Mouse (Mus musculus) limb, embryonic 14.5 days (tissue): ENCODE results near the gene Apcs. TPM values are rescaled to one million over a fixed set of nuclear protein-coding genes. Genes with fewer than 3 reads are reported as not detected.

Experiments
- ATAC-seq: fragments of 200-750 bp; cut with Nextera tagmentation; 2 replicates; pipeline ENCODE4 v1.8.0; 2017; ENCODE audit warnings: low read depth, moderate number of reproducible peaks, moderate TSS enrichment; ENCODE audit not compliant: low FRiP score
- DNase-seq: peaks from one replicate; pipeline ENCODE4 v3.0.0-alpha.2; 2015; ENCODE audit warnings: low spot score
- H3K27ac ChIP-seq: fragments of 300-500 bp; sonication (generic); replicated peaks from 2 replicates; pipeline ENCODE4 v1.5.1; 2014; ENCODE audit warnings: low read depth, mild to moderate bottlenecking, low read length, moderate library complexity, mixed read lengths
- H3K27me3 ChIP-seq: fragments of 300-500 bp; sonication (generic); 2 replicates; pipeline ENCODE4 v1.6.1; 2014; ENCODE audit warnings: low read length, mixed read lengths; ENCODE audit not compliant: control insufficient read depth, insufficient read depth
- H3K36me3 ChIP-seq: fragments of 300-500 bp; sonication (generic); 2 replicates; pipeline ENCODE4 v1.6.1; 2014; ENCODE audit warnings: mild to moderate bottlenecking, low read length, moderate library complexity, mixed read lengths; ENCODE audit not compliant: control insufficient read depth, insufficient read depth
- H3K4me1 ChIP-seq: fragments of 300-500 bp; sonication (generic); 2 replicates; pipeline ENCODE4 v1.6.1; 2014; ENCODE audit warnings: antibody characterized with exemption, low read length, mixed read lengths; ENCODE audit not compliant: control insufficient read depth, insufficient read depth
- H3K4me2 ChIP-seq: fragments of 300-500 bp; sonication (generic); replicated peaks from 2 replicates; pipeline ENCODE4 v1.6.1; 2014; ENCODE audit warnings: low read depth, mild to moderate bottlenecking, low read length, moderate library complexity; ENCODE audit not compliant: severe bottlenecking
- H3K4me3 ChIP-seq: fragments of 300-500 bp; sonication (generic); replicated peaks from 2 replicates; pipeline ENCODE4 v1.5.1; 2014; ENCODE audit warnings: low read length
- H3K9ac ChIP-seq: fragments of 300-500 bp; sonication (generic); 2 replicates; pipeline ENCODE4 v1.6.1; 2014; ENCODE audit warnings: mild to moderate bottlenecking, low read depth, low read length, moderate library complexity; ENCODE audit not compliant: severe bottlenecking
- H3K9me3 ChIP-seq: fragments of 300-500 bp; sonication (generic); 2 replicates; pipeline ENCODE4 v1.6.1; 2016; ENCODE audit warnings: low read length; ENCODE audit not compliant: control insufficient read depth
- POLR2A ChIP-seq: fragments of 200-500 bp; IDR thresholded peaks from 2 replicates; pipeline ENCODE4 v1.8.0; 2012; ENCODE audit warnings: inconsistent platforms, mild to moderate bottlenecking, moderate library complexity, borderline replicate concordance; ENCODE audit not compliant: insufficient read depth, insufficient read length; ENCODE audit errors: extremely low read depth
- WGBS: fragments of 180-500 bp; shearing (Covaris S2); extraction: QIAGEN DNeasy Blood & Tissue Kit; methylation state at CpG from one replicate; pipeline ENCODE4 v1.1.7; 2014; 5-methylcytosine and 5-hydroxymethylcytosine counted together
- polyA plus RNA-seq, 2 experiments: library from polyadenylated mRNA; depleted of rRNA in 1 of 2; stranded (reverse) in 1 of 2; unstranded in 1 of 2; fragments of >200 nt; fragmentation: Nextera tagmentation in 1 of 2; extraction: Ambion mirVana in 1 of 2; gene quantifications; 2 replicates each; pipeline versions ENCODE4 v1.2.1 to v1.2.3; 2012 to 2014

Apcs gene
- not detected in 2 replicates for polyA plus RNA-seq (2012; rRNA removed)
- not detected in 2 replicates for polyA plus RNA-seq (2014; fragmentation: Nextera tagmentation; extraction: Ambion mirVana)

GRCm38 (mm10) chr1:172894777-172895357, at the start of gene Apcs:
Gene Apcs, minus strand, starts transcription at chr1:172895041.
- TF ChIP-seq POLR2A, result no peak
- H3K9me3 ChIP-seq, result no peaks in the 10 kb centered on the region
- no peak within 1 kb of the TSS for H3K4me3 ChIP-seq
- no peaks in the 10 kb centered on the region for H3K36me3 ChIP-seq
- H3K4me2 ChIP-seq, result no peak within 1 kb of the TSS
- DNase-seq (no peak), ATAC-seq (no peak)
- no peak within 1 kb of the TSS for H3K9ac ChIP-seq
- no peak within 1 kb of the TSS for H3K27ac ChIP-seq
- WGBS, result 59% methylated on average over 2 of the region's 2 CpGs
- no peaks in the 10 kb centered on the region for H3K4me1 ChIP-seq
- H3K27me3 ChIP-seq, result no peaks in the 10 kb centered on the region

DNA sequence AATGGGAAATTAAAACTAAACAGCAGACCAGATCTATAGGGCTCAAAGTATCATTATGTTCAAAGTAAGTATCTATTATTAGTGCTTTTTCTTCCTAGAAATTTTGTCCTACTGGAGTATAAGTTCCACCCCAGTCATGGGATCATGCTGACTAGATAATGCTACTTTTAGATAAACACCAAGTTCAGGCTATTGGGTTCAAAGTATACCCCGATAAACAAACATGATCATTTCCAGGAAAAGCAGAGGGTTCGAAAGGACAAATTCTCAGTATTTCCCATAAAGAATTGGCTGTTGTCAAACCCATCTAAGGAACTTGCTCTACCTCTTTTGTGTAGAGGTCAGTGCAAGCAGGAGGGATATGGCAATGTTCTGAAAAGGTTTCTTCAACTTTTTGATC, 37.4 kb upstream of the Apcs start:
- no peaks in the 10 kb centered on the region for H3K9me3 ChIP-seq
- TF ChIP-seq POLR2A, result no peak
- no peak overlapping the region for H3K4me2 ChIP-seq
- 94% methylated on average over 2 of the region's 2 CpGs for WGBS
- no peaks in the 10 kb centered on the region for H3K4me1 ChIP-seq
- H3K4me3 ChIP-seq, result no peak overlapping the region
- no peaks in the 10 kb centered on the region for H3K27me3 ChIP-seq
- H3K27ac ChIP-seq, result no peak overlapping the region
- H3K36me3 ChIP-seq, result no peaks in the 10 kb centered on the region
- DNase-seq (no peak), ATAC-seq (no peak)
- no peak overlapping the region for H3K9ac ChIP-seq

- H3K27ac ChIP-seq, result no peak overlapping the region
- H3K4me1 ChIP-seq, result no peaks in the 10 kb centered on the region
- H3K4me2 ChIP-seq, result no peak overlapping the region
- no peaks in the 10 kb centered on the region for H3K36me3 ChIP-seq
- H3K9ac ChIP-seq, result no peak overlapping the region
- no peak for TF ChIP-seq POLR2A
- H3K9me3 ChIP-seq, result no peaks in the 10 kb centered on the region
- ATAC-seq (no peak), DNase-seq (no peak)
- 72% methylated on average over 2 of the region's 2 CpGs for WGBS
- no peaks in the 10 kb centered on the region for H3K27me3 ChIP-seq
- H3K4me3 ChIP-seq, result no peak overlapping the region
Observed at GRCm38 (mm10) chr1:172918450-172918849, 23.6 kb upstream of the Apcs start.

GRCm38 (mm10) chr1:172917115-172917514, 22.3 kb upstream of the Apcs start:
- Histone ChIP-seq H3K36me3 (no peaks in the 10 kb centered on the region), H3K4me3 (no peak overlapping the region), H3K4me2 (no peak overlapping the region), H3K9me3 (no peaks in the 10 kb centered on the region), H3K9ac (no peak overlapping the region), H3K4me1 (no peaks in the 10 kb centered on the region), H3K27me3 (no peaks in the 10 kb centered on the region), H3K27ac (no peak overlapping the region)
- ATAC-seq (no peak), DNase-seq (no peak)
- WGBS, result 87% methylated on average over 1 of the region's 1 CpGs
- no peak for TF ChIP-seq POLR2A

- Histone ChIP-seq H3K9me3 (no peaks in the 10 kb centered on the region), H3K4me3 (no peak overlapping the region)
- no peak for TF ChIP-seq POLR2A
Observed at GRCm38 (mm10) chr1:172903313-172903712, 8.5 kb upstream of the Apcs start.

More at GRCm38 (mm10) chr1:172903313-172903712, 8.5 kb upstream of the Apcs start:
- H3K27me3 ChIP-seq, result no peaks in the 10 kb centered on the region
- ATAC-seq (no peak), DNase-seq (no peak)
- no peak overlapping the region for H3K9ac ChIP-seq
- no peak overlapping the region for H3K4me2 ChIP-seq
- no peaks in the 10 kb centered on the region for H3K36me3 ChIP-seq
- no peak overlapping the region for H3K27ac ChIP-seq
- no peaks in the 10 kb centered on the region for H3K4me1 ChIP-seq
